Mouse (Mus musculus): ENCODE data around the gene 4930447F04Rik. TPM values are rescaled to one million over a fixed set of nuclear protein-coding genes. Genes with fewer than 3 reads are reported as not detected.

The 4930447F04Rik gene
- polyA plus RNA-seq (2012) = not detected in 2 replicates

GRCm38 (mm10) chrX:66304124-66304523 is at the start of gene 4930447F04Rik:
TSS of gene 4930447F04Rik (minus strand) at chrX:66304224.
- no peak for TF ChIP-seq GATA1 (IDR thresholded peaks at IDR 0.05; ENCODE audit: low read length)

All from G1E-ER4 (cell line).